Mouse (Mus musculus) midbrain, embryonic 11.5 days (tissue): ENCODE data around the gene Gm10799. TPM values are rescaled to one million over a fixed set of nuclear protein-coding genes. Genes with fewer than 3 reads are reported as not detected.
A peak's percentile ranks its signal among the peaks of the same experiment; 100 is the strongest.

Source experiments
- ATAC-seq: fragments of 200-750 bp; cut with Nextera tagmentation; 2 replicates; pipeline ENCODE4 v1.8.0; 2017; ENCODE audit warnings: moderate TSS enrichment, moderate library complexity; ENCODE audit not compliant: low FRiP score
- DNase-seq: peaks from one replicate; pipeline ENCODE4 v3.0.0; 2015; ENCODE audit warnings: low spot score; ENCODE audit errors: missing footprints
- H3K27ac ChIP-seq: fragments of 300-500 bp; sonication (generic); 2 replicates; pipeline ENCODE4 v1.5.1; 2014; ENCODE audit warnings: low read depth, low read length
- H3K27me3 ChIP-seq: fragments of 300-500 bp; sonication (generic); 2 replicates; pipeline ENCODE4 v1.6.1; 2014; ENCODE audit warnings: mild to moderate bottlenecking, low read length, moderate library complexity, mixed read lengths; ENCODE audit not compliant: control insufficient read depth, insufficient read depth
- H3K36me3 ChIP-seq: fragments of 300-500 bp; sonication (generic); 2 replicates; pipeline ENCODE4 v1.6.1; 2014; ENCODE audit warnings: mild to moderate bottlenecking, low read length, moderate library complexity, mixed read lengths; ENCODE audit not compliant: control insufficient read depth, insufficient read depth
- H3K4me1 ChIP-seq: fragments of 300-500 bp; sonication (generic); 2 replicates; pipeline ENCODE4 v1.6.1; 2014; ENCODE audit warnings: low read length; ENCODE audit not compliant: control insufficient read depth, insufficient read depth
- H3K4me2 ChIP-seq: fragments of 300-500 bp; sonication (generic); 2 replicates; pipeline ENCODE4 v1.6.1; 2014; ENCODE audit warnings: mild to moderate bottlenecking, moderate library complexity
- H3K4me3 ChIP-seq: fragments of 300-500 bp; sonication (generic); 2 replicates; pipeline ENCODE4 v1.5.1; 2014; ENCODE audit warnings: low read depth, low read length
- H3K9ac ChIP-seq: fragments of 300-500 bp; sonication (generic); 2 replicates; pipeline ENCODE4 v1.6.1; 2014; ENCODE audit warnings: low read length
- H3K9me3 ChIP-seq: fragments of 300-500 bp; sonication (generic); 2 replicates; pipeline ENCODE4 v1.6.1; 2016; ENCODE audit warnings: low read length; ENCODE audit not compliant: control insufficient read depth
- WGBS: fragments of 180-500 bp; shearing (Covaris S2); extraction: QIAGEN DNeasy Blood & Tissue Kit; methylation state at CpG from one replicate; pipeline ENCODE4 v1.1.7; 2014; 5-methylcytosine and 5-hydroxymethylcytosine counted together
- polyA plus RNA-seq: library from polyadenylated mRNA; unstranded; fragments of >200 nt; fragmentation: Nextera tagmentation; extraction: Ambion mirVana; gene quantifications from 2 replicates; pipeline ENCODE4 v1.2.1, GENCODE M21; 2014

Gm10799 gene
- polyA plus RNA-seq, 1 experiment from 2014 or later, result not detected

DNA sequence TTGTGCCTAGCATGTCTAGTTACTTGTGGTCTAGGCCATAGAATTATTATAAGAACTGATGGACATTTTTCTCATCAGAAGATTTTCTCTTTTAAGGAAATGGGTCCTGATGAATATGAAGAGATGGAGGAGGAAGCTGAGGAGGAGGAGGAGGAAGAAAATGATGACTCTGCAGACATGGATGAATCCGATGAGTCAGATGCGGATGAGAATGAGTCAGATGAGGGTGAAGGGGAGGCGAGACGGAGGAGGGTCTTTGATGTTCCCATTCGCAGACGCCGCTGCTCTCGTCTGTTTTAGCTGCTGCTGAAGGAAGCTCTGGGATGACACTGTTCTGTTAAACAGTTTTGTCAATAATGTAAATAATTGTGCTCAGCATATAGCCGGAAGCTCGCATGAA is 8.6 kb downstream of the Gm10799 start:
- DNase-seq, result peak; percentile 44
- no peaks in the 10 kb centered on the region for H3K9me3 ChIP-seq
- 75% methylated on average over 10 of the region's 10 CpGs for WGBS

DNA sequence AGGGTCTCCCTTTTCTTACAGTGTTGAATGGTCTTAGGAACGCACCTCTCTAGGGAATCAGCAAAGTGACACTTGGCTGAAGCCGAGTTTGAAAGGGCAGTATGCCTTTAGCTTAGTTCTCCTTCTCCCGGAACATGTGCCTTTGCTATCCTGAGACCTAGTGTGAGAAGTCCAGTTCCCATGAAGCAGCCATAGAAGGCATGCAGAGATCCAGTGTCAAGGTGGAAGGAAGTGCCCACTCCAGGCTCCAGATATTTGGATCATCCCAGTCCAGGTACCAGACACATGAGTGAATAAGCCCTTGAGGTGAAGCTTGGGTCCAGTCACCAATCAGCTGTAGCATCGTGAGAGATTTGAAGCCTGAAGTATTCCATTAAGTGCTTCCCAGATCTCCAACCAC is 9.4 kb downstream of the Gm10799 start:
- WGBS, result 90% methylated on average over 4 of the region's 4 CpGs

More for the DNA sequence above, 8.6 kb downstream of the Gm10799 start:
- Histone ChIP-seq H3K27ac (no peak overlapping the region), H3K4me1 (no peaks in the 10 kb centered on the region), H3K4me2 (no peak overlapping the region), H3K36me3 (no peaks in the 10 kb centered on the region), H3K27me3 (no peaks in the 10 kb centered on the region), H3K4me3 (no peak overlapping the region), H3K9ac (no peak overlapping the region)
- no peak for ATAC-seq

DNA sequence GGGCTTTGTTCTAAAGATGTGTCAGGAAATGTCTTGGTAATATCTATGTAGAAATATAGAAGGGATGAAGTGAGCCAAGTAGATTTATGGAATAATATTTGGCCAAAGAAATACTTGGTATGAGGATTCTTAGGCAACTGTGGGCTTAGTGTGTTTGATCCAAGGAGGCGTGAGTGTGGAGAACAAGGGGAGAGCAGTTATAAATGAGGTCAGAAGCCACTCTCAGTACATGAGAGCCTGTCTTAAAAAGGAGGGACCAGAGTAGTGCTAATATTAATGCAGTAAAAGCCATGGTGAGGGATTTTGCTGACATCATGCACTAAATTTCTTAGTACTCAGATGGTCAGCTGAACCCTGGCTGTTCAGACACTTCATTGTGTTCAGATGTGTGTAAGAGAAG is 10.0 kb downstream of the Gm10799 start:
- no peaks in the 10 kb centered on the region for H3K36me3 ChIP-seq
- ATAC-seq, result no peak
- no peaks in the 10 kb centered on the region for H3K4me1 ChIP-seq
- no peaks in the 10 kb centered on the region for H3K27me3 ChIP-seq
- H3K9ac ChIP-seq, result no peak overlapping the region
- no peak for DNase-seq
- no peak overlapping the region for H3K27ac ChIP-seq
- H3K4me2 ChIP-seq, result no peak overlapping the region
- H3K4me3 ChIP-seq, result no peak overlapping the region
- WGBS, result 88% methylated on average over 1 of the region's 1 CpGs
- no peaks in the 10 kb centered on the region for H3K9me3 ChIP-seq

More for the DNA sequence above, 9.4 kb downstream of the Gm10799 start:
- ATAC-seq, result no peak
- no peaks in the 10 kb centered on the region for H3K9me3 ChIP-seq
- H3K4me1 ChIP-seq, result no peaks in the 10 kb centered on the region
- no peak overlapping the region for H3K4me2 ChIP-seq
- no peak overlapping the region for H3K4me3 ChIP-seq
- no peak overlapping the region for H3K27ac ChIP-seq
- no peak overlapping the region for H3K9ac ChIP-seq
- peak; percentile 75 for DNase-seq
- no peaks in the 10 kb centered on the region for H3K27me3 ChIP-seq
- H3K36me3 ChIP-seq, result no peaks in the 10 kb centered on the region

DNA sequence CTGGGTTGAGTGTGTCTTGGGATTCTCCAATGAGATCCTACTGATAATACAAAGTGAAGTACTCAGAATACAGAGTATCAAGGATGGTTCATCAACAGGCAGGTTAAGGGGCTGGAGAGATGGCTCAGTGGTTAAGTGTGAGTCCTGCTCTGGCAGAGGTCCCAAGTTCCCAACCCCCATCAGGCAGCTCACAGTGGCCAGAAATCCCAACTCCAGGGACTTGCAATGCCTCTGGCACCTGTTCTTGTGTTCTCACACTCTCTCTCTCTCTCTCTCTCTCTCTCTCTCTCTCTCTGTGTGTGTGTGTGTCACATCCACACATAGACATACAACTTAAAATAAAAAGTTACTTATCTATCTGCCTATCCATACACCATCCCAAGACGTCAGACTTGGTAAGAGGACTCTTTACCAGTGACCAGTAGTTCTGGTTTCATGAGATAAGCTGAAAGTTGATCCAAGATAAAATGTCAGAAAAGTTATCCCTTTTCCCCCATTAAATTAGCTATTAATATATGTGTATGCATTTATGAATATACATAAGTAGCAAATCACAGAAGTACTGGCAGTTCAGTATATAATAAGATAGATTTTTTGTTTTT is 23.8 kb downstream of the Gm10799 start:
- Histone ChIP-seq H3K9me3 (no peaks in the 10 kb centered on the region), H3K4me2 (no peak overlapping the region), H3K36me3 (peaks cover 7% of the 10 kb centered on the region; the same call in 1 of the 2 replicates), H3K9ac (no peak overlapping the region), H3K4me1 (no peaks in the 10 kb centered on the region), H3K27me3 (no peaks in the 10 kb centered on the region), H3K27ac (no peak overlapping the region), H3K4me3 (no peak overlapping the region)
- no peak for ATAC-seq
- peak; percentile 79 for DNase-seq
- WGBS, result 86% methylated on average over 1 of the region's 1 CpGs

DNA sequence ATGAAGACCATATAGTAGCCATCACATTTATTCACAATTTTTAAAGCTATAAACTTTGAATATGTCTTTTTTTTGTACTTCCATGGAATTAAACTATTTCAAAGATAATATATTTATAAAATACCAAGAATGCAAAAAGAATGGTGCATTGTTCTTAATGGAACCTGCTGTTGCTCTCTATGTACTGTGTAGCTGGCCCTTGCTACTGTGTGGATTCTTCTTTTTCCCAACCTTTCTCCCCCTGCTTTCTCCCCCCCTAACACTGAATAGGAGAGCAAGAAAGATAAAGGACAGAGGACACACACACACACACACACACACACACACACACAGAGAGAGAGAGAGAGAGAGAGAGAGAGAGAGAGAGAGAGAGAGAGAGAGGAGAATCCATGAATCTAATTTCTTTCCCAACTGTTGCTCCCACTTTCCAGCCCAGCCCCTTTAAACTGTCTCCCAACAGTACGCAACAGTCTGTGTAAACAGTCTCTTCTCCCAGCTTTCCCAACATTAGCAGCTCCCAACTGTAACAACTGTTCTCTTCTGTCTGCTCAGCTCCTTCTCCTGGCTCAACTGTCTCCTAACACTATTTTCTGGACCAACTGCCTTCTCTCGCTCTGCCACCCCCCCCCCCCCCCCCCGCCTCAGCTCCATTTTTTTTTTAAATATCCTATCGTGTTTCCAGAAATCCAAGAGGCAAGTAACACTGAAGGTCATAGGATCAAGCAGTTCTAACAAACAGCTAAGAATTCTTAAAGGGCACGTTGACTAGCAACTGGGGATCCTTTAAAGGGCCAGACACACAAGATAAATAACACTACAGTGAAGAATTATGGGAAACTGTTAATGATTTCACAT is 24.5 kb downstream of the Gm10799 start:
- no peak for ATAC-seq
- DNase-seq, result peak; percentile 71
- Histone ChIP-seq H3K27ac (no peak overlapping the region), H3K4me2 (no peak overlapping the region), H3K27me3 (no peaks in the 10 kb centered on the region), H3K36me3 (peaks cover 7% of the 10 kb centered on the region; the same call in 1 of the 2 replicates), H3K9me3 (no peaks in the 10 kb centered on the region), H3K9ac (no peak overlapping the region), H3K4me3 (no peak overlapping the region), H3K4me1 (no peaks in the 10 kb centered on the region)
- WGBS, result 56% methylated on average over 5 of the region's 5 CpGs

DNA sequence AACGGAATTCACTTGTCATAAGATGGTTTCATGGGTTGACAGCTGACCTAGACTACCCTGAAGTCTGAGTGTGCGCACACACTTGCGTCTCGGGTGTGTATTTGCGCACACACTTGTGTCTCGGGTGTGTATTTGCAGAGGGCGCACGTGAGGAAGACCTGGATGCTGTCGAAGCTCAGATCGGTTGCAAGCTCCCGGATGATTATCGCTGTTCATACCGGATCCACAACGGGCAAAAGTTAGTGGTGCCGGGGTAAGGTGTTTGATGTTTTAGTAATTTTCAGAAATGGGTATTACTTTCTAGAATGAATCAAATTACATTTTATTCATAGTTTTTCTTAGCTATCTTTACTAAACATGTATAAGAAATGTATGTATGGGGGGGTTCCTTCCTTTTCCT is 25.6 kb downstream of the Gm10799 start:
- H3K4me3 ChIP-seq, result no peak overlapping the region
- 96% methylated on average over 15 of the region's 15 CpGs for WGBS
- ATAC-seq (no peak), DNase-seq (peak; percentile 56)
- no peak overlapping the region for H3K27ac ChIP-seq
- no peaks in the 10 kb centered on the region for H3K9me3 ChIP-seq
- no peak overlapping the region for H3K9ac ChIP-seq
- no peaks in the 10 kb centered on the region for H3K4me1 ChIP-seq
- H3K36me3 ChIP-seq, result peaks cover 4% of the 10 kb centered on the region; the same call in 1 of the 2 replicates
- no peak overlapping the region for H3K4me2 ChIP-seq
- no peaks in the 10 kb centered on the region for H3K27me3 ChIP-seq

DNA sequence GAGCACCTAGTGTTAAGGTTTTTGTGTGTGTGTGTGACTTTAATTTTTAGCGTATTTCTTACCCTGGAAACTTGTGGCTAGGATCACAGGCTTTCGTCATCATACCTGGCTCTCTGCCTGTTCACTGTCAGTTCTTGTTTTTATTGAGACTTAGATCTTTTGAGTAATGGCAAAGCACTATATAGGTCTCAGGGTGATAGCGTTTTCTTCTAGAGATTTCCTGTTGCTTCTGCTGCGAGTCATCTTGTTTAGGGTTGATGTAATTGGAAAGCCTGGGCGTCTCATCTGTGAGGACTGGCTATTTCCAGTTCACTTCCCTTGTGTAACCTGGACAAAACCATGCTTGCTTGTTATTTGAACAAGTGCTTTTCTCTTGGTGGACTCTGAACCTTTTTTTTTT is 26.7 kb downstream of the Gm10799 start:
- H3K27me3 ChIP-seq, result no peaks in the 10 kb centered on the region
- no peak overlapping the region for H3K27ac ChIP-seq
- ATAC-seq, result no peak
- H3K4me1 ChIP-seq, result no peaks in the 10 kb centered on the region
- no peak overlapping the region for H3K9ac ChIP-seq
- DNase-seq, result no peak
- H3K4me2 ChIP-seq, result no peak overlapping the region
- WGBS, result 89% methylated on average over 5 of the region's 5 CpGs
- H3K4me3 ChIP-seq, result no peak overlapping the region
- no peaks in the 10 kb centered on the region for H3K9me3 ChIP-seq
- peaks cover 4% of the 10 kb centered on the region; the same call in 1 of the 2 replicates for H3K36me3 ChIP-seq

DNA sequence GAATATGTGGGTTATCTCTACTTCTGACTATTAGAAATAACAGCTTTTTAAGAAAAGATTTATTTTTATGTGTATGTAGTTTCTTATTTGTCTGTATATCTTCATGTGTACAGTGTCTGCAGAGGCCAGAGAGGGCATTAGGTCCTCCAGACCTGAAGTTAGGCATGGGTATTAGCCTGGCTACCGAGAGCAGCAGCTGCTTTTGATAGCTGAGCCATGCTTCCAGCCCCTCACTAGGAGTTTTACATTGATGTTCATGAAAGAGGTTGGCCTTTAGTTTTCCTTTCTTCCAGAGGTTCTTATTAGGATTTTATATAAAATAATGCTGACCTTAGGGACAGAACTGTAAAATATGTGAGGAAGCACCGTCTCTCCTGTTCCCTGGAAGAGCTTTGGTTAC is 30.1 kb downstream of the Gm10799 start:
- Histone ChIP-seq H3K4me1 (no peaks in the 10 kb centered on the region), H3K27me3 (no peaks in the 10 kb centered on the region), H3K4me2 (no peak overlapping the region), H3K4me3 (no peak overlapping the region), H3K27ac (no peak overlapping the region), H3K9me3 (no peaks in the 10 kb centered on the region), H3K36me3 (no peaks in the 10 kb centered on the region), H3K9ac (no peak overlapping the region)
- 67% methylated on average over 2 of the region's 2 CpGs for WGBS
- DNase-seq, result peak; percentile 59
- no peak for ATAC-seq

DNA sequence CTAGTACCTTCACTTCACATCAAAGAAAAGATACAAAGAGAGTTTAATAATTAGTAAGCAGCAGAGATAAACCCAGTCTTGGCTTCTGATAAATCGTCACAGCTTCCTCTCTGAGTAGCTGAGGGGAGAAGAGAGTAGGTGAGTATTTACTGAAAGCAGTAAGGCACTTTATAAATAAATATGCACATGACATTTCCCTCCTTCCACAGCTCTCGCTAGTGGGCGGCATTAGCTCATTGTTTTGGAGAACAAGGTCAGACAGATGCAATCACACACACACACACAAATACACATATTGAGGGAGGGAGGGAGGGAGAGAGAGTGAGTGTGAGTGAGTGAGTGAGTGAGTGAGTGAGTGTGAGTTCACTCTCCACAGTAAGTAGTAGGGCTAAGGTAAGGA is 32.0 kb downstream of the Gm10799 start:
- ATAC-seq (no peak), DNase-seq (no peak)
- WGBS, result 84% methylated on average over 3 of the region's 3 CpGs
- no peak overlapping the region for H3K4me3 ChIP-seq
- no peaks in the 10 kb centered on the region for H3K9me3 ChIP-seq
- no peak overlapping the region for H3K9ac ChIP-seq
- H3K27me3 ChIP-seq, result no peaks in the 10 kb centered on the region
- H3K36me3 ChIP-seq, result no peaks in the 10 kb centered on the region
- no peak overlapping the region for H3K4me2 ChIP-seq
- no peaks in the 10 kb centered on the region for H3K4me1 ChIP-seq
- H3K27ac ChIP-seq, result no peak overlapping the region
